Mouse (Mus musculus) CH12.LX (cell line): ENCODE measurements around the gene Arid4a. TPM values are rescaled to one million over a fixed set of nuclear protein-coding genes. Genes with fewer than 3 reads are reported as not detected.

Source experiments
- DNase-seq: peaks from one replicate; pipeline ENCODE4 v3.0.0-alpha.2; 2013; ENCODE audit errors: extremely low read depth
- H3K27ac ChIP-seq: 2 replicates; pipeline ENCODE4 v1.5.1; 2012; ENCODE audit warnings: low read depth, mild to moderate bottlenecking, control low read depth, moderate library complexity; ENCODE audit not compliant: insufficient read depth
- H3K27me3 ChIP-seq: replicated peaks from 2 replicates; pipeline ENCODE3; 2012; ENCODE audit warnings: inconsistent platforms
- H3K36me3 ChIP-seq, 2 experiments: replicated peaks in 1 of 2; 2 replicates each; pipeline versions ENCODE3 to v1.6.1; 2012; ENCODE audit warnings: inconsistent platforms in 1 of 2, low read length in 1 of 2, mild to moderate bottlenecking in 1 of 2, mixed read lengths in 1 of 2, moderate library complexity in 1 of 2; ENCODE audit not compliant: control insufficient read depth in 1 of 2, insufficient read depth in 1 of 2
- H3K4me1 ChIP-seq, 2 experiments: 2 replicates each; pipeline ENCODE4 v1.6.1; 2012; ENCODE audit warnings: inconsistent platforms in 1 of 2, moderate library complexity in 1 of 2; ENCODE audit not compliant: insufficient read depth in 2 of 2, control insufficient read depth in 1 of 2
- H3K4me2 ChIP-seq: 2 replicates; pipeline ENCODE4 v1.6.1; 2012; ENCODE audit warnings: low read depth, mild to moderate bottlenecking, control low read depth; ENCODE audit not compliant: poor library complexity, insufficient read depth, severe bottlenecking
- H3K4me3 ChIP-seq, 3 experiments: fragments of 150-350 bp in 1 of 3; sonication (generic) in 1 of 3; replicated peaks in 1 of 3; 2 replicates each; pipeline versions ENCODE3 to v1.5.1; 2011 to 2012; ENCODE audit warnings: low read depth in 2 of 3, low read length in 2 of 3, mild to moderate bottlenecking in 2 of 3, moderate library complexity in 2 of 3, control low read depth in 1 of 3, improper control_type of control experiment in 1 of 3, inconsistent platforms in 1 of 3, mixed read lengths in 1 of 3; ENCODE audit not compliant: poor library complexity in 1 of 3
- H3K79me2 ChIP-seq: replicated peaks from 2 replicates; pipeline ENCODE4 v1.6.1; 2012; ENCODE audit warnings: mild to moderate bottlenecking, moderate library complexity; ENCODE audit not compliant: control insufficient read depth, poor library complexity, insufficient read depth, severe bottlenecking; ENCODE audit errors: extremely low read depth
- H3K9ac ChIP-seq: 2 replicates; pipeline ENCODE4 v1.6.1; 2012; ENCODE audit warnings: low read depth, mild to moderate bottlenecking, control low read depth, moderate library complexity; ENCODE audit not compliant: insufficient read depth
- H3K9me3 ChIP-seq: replicated peaks from 2 replicates; pipeline ENCODE3; 2012; ENCODE audit warnings: low read length, inconsistent platforms, mixed read lengths
- BHLHE40 ChIP-seq: IDR thresholded peaks from 2 replicates; pipeline ENCODE4 v1.6.1; 2011; ENCODE audit warnings: mild to moderate bottlenecking, low read depth, low read length, improper control_type of control experiment
- CHD1 ChIP-seq: IDR thresholded peaks from 2 replicates; pipeline ENCODE4 v1.6.1; 2012; ENCODE audit warnings: low read depth, low read length, improper control_type of control experiment, inconsistent platforms
- CTCF ChIP-seq, 2 experiments: IDR thresholded peaks in 1 of 2; conservative IDR thresholded peaks in 1 of 2; 2 replicates each; pipeline ENCODE4 v1.5.1; 2011 to 2012; ENCODE audit warnings: low read depth in 2 of 2, low read length in 2 of 2, improper control_type of control experiment in 1 of 2, inconsistent platforms in 1 of 2, mild to moderate bottlenecking in 1 of 2, moderate library complexity in 1 of 2
- E2F4 ChIP-seq: IDR thresholded peaks from 2 replicates; pipeline ENCODE4 v1.6.1; 2011; ENCODE audit warnings: low read depth, low read length, improper control_type of control experiment; ENCODE audit not compliant: insufficient replicate concordance
- GABPA ChIP-seq: IDR thresholded peaks from 2 replicates; pipeline ENCODE4 v1.6.1; 2012; ENCODE audit warnings: low read depth, low read length, improper control_type of control experiment, inconsistent platforms; ENCODE audit not compliant: insufficient replicate concordance
- HCFC1 ChIP-seq: IDR thresholded peaks from 2 replicates; pipeline ENCODE4 v1.6.1; 2012; ENCODE audit warnings: low read depth, mild to moderate bottlenecking, inconsistent platforms, low read length, improper control_type of control experiment
- JUND ChIP-seq: conservative IDR thresholded peaks from 2 replicates; pipeline ENCODE4 v1.6.1; 2011; ENCODE audit warnings: low read depth, low read length, improper control_type of control experiment
- MAX ChIP-seq: IDR thresholded peaks from 2 replicates; pipeline ENCODE4 v1.6.1; 2011; ENCODE audit warnings: low read length, improper control_type of control experiment
- MEF2A ChIP-seq: IDR thresholded peaks from 2 replicates; pipeline ENCODE4 v1.6.1; 2014; ENCODE audit warnings: low read depth, mild to moderate bottlenecking, inconsistent platforms, low read length, improper control_type of control experiment, borderline replicate concordance
- MYC ChIP-seq: IDR thresholded peaks from 2 replicates; pipeline ENCODE4 v1.6.1; 2011; ENCODE audit warnings: low read depth, mild to moderate bottlenecking, improper control_type of control experiment, low read length
- NELFE ChIP-seq: IDR thresholded peaks from 2 replicates; pipeline ENCODE4 v1.6.1; 2011; ENCODE audit warnings: low read depth, low read length, improper control_type of control experiment
- TCF12 ChIP-seq: IDR thresholded peaks from 2 replicates; pipeline ENCODE4 v1.6.1; 2014; ENCODE audit warnings: low read depth, mild to moderate bottlenecking, inconsistent platforms, low read length, improper control_type of control experiment
- USF1 ChIP-seq: IDR thresholded peaks from 2 replicates; pipeline ENCODE4 v1.6.1; 2014; ENCODE audit warnings: low read depth, mild to moderate bottlenecking, inconsistent platforms, low read length, improper control_type of control experiment
- ZKSCAN1 ChIP-seq: IDR thresholded peaks from 2 replicates; pipeline ENCODE4 v1.6.1; 2012; ENCODE audit warnings: low read depth, inconsistent platforms, low read length, improper control_type of control experiment, borderline replicate concordance
- dilution Hi-C: fragments of 300-500 bp; cut with MboI; formaldehyde crosslinking; loops from 2 replicates; pipeline ENCODE4 v1.14.3; 2020; ENCODE audit warnings: low sequenced_read_pairs; ENCODE audit not compliant: extremely low pct_unique_long_range_greater_than_20kb, extremely low pct_ligation_motif_present
- in situ Hi-C: fragments of 300-500 bp; cut with MboI; formaldehyde crosslinking; loops from 3 replicates; pipeline ENCODE4 v1.14.3; 2019; ENCODE audit warnings: low sequenced_read_pairs, low pct_ligation_motif_present, low pct_unique_long_range_greater_than_20kb, mixed read lengths
- polyA plus RNA-seq: library from polyadenylated mRNA; unstranded; fragments of >175 nt; gene quantifications from 2 replicates; pipeline ENCODE4 v1.2.1, GENCODE M21; 2012; ENCODE audit warnings: low read depth; ENCODE audit not compliant: insufficient read length
- total RNA-seq, 2 experiments: library from RNA; depleted of rRNA; stranded (reverse); fragments of 300-350 nt in 1 of 2; fragments of >200 nt in 1 of 2; gene quantifications; 2 replicates each; pipeline ENCODE4 v1.2.3; 2012 to 2014

Arid4a gene
- total and polyA plus RNA-seq, 3 experiments = 8.0 to 20.8 (median 9.7) TPM

DNA sequence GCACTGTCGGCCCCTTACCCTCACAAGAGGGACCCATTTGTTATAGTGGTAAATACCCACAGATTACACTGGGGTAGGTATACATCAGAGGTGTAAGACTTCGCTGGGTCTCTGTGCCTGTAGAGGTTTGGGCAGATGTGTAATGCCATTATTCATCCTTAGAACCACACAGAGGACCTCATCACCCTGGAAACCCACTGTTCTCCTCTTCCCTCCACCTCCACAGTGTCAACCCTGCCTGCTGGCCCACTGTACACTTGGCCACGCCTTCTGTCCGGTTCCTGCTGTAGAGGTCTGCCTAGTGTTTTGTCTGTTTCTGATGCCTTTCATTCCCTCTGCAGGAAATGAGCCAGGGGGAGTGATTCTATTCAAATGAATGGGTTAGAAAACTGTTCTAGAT, 56.3 kb downstream of the Arid4a start:
- TF ChIP-seq NELFE (no peak), JUND (no peak), USF1 (no peak), MYC (no peak), GABPA (no peak), BHLHE40 (no peak), MEF2A (no peak), CHD1 (no peak)
- H3K36me3 ChIP-seq = peaks cover 74 to 94% of the 10 kb centered on the region in 2 experiments
- dilution Hi-C loops = no loop called here

DNA sequence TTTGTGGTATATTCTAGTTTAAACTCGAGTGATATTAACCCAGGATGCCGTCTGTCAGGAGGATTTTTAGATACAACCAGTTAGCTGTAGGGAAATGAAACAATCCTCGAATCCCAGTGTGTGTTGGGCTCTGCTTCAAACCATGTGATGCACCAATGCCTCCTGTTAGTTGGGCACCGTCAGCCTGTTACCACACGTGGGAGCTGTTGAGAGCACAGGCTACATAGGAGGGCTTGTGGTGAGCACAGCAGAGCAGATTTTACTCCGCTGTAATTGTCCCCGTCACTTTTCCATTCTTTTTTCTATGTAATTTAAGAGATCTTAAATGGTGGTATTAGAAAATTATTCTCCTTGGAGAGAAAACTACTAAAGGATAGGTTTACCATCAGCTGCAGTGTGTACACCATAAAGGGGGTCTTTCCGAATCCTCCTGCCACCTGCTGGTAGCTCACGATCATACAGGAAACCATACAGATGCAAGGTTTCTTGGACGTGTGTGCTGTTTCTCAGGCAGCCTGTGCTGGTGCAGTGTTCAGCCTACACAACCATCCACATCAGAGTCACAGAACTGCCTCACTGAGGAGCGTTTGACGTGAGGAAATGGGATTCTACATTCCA, 57.4 kb downstream of the Arid4a start:
- H3K4me1 ChIP-seq = no peaks in the 10 kb centered on the region
- no peaks in the 10 kb centered on the region for H3K9me3 ChIP-seq
- peaks cover 63 to 82% of the 10 kb centered on the region in 2 experiments for H3K36me3 ChIP-seq
- H3K9ac ChIP-seq = no peak overlapping the region
- no peak overlapping the region for H3K27ac ChIP-seq
- peak; percentile 52 for DNase-seq
- no peaks in the 10 kb centered on the region for H3K79me2 ChIP-seq
- no peak for TF ChIP-seq HCFC1
- no peak for TF ChIP-seq JUND
- TF ChIP-seq E2F4 = no peak
- TF ChIP-seq BHLHE40 = no peak
- TF ChIP-seq TCF12 = no peak
- 0 out of 2 replicates have a peak, but pooled peaks have one; percentile 18 for TF ChIP-seq MYC
- 0 out of 2 replicates have a peak, but pooled peaks have one; percentile 31 for TF ChIP-seq MAX
- TF ChIP-seq CTCF (conservative IDR thresholded peaks at IDR 0.05 in 1 of 2, IDR thresholded peaks at IDR 0.05 in 1 of 2; ENCODE audit: low read depth in 2 of 2, low read length in 2 of 2) = peak in 1 of 2 experiments; percentile 54; a peak in 2 of 4 replicates
- TF ChIP-seq ZKSCAN1 = no peak
- TF ChIP-seq NELFE = 0 out of 2 replicates have a peak, but pooled peaks have one; percentile 16
- dilution Hi-C loops (no loop called here), in situ Hi-C loops (no loop called here)
- H3K4me3 ChIP-seq = no peak overlapping the region
- H3K27me3 ChIP-seq = no peaks in the 10 kb centered on the region
- no peak overlapping the region for H3K4me2 ChIP-seq

More for the DNA sequence above, 56.3 kb downstream of the Arid4a start:
- H3K27ac ChIP-seq = no peak overlapping the region
- DNase-seq = no peak
- H3K9me3 ChIP-seq = no peaks in the 10 kb centered on the region
- no peak overlapping the region for H3K4me3 ChIP-seq
- H3K4me2 ChIP-seq = no peak overlapping the region
- in situ Hi-C loops = no loop called here
- H3K27me3 ChIP-seq = no peaks in the 10 kb centered on the region
- H3K79me2 ChIP-seq = no peaks in the 10 kb centered on the region
- no peaks in the 10 kb centered on the region for H3K4me1 ChIP-seq
- no peak overlapping the region for H3K9ac ChIP-seq
